ENCODE assay signal across 28 mouse cellular contexts in the genomic region with DNA sequence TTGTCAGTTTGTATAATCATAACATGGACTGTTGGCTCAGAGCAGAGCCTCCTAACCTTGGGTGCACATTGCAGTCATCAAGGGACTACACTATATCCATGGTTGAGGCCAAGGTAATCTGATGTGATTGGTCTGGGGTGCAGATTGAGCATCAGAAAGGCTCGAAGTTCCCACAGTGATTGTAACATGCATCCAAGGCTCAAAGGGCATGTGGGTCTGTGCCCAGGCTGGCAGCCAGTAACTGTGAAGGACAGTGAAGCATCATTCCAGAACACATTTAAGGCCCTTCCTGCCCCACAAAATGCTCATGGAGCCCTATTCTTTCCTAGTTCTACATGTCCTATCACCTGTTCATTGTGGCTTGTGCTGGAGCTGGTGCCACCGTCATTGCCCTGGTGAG. TPM values are rescaled to one million over a fixed set of nuclear protein-coding genes. Genes with fewer than 3 reads are reported as not detected.
DNase-seq lines count a peak whose midpoint lies in the region; ATAC-seq and TF ChIP-seq lines count a peak whose summit lies in the region.
"Had no signal": no experiment of that assay in that cellular context is flagged by ENCODE, and none has a peak within 500 bp of the region (broad histone marks: within the 10 kb centered on the region; RNA-seq: fewer than 3 reads in every experiment).

No protein-coding gene starts in this region.

- H3K4me3 ChIP-seq in gastrocnemius, adult 2 months, result no peak overlapping the region
- H3K4me3 ChIP-seq in liver, adult 2 months (ENCODE audit: insufficient read depth, low read depth, low read length), result no peak overlapping the region
- H3K4me3 ChIP-seq in hindbrain, embryonic 12.5 days, result no peak overlapping the region
- H3K4me3 ChIP-seq: embryonic facial prominence, embryonic 10.5 days; embryonic facial prominence, embryonic 13.5 days; erythroblast, embryonic 14.5 days; forebrain, embryonic 12.5 days; forebrain, embryonic 15.5 days; heart, adult 2 months; heart, embryonic 10.5 days; heart, embryonic 13.5 days; hindbrain, embryonic 15.5 days; intestine, embryonic 15.5 days had no signal

- TF ChIP-seq POLR2A in liver, adult 2 months (IDR thresholded peaks at IDR 0.05; ENCODE audit: extremely low read depth, insufficient read depth, low read length), result no peak

- no peaks in the 10 kb centered on the region for H3K27me3 ChIP-seq in liver, adult 2 months (ENCODE audit: control insufficient read depth, insufficient read depth, low read length)
- peaks cover 16% of the 10 kb centered on the region for H3K27me3 ChIP-seq in hindbrain, embryonic 12.5 days
- H3K27me3 ChIP-seq: forebrain, embryonic 15.5 days; heart, embryonic 13.5 days; hindbrain, embryonic 15.5 days; intestine, embryonic 15.5 days had no signal

- no peak overlapping the region for H3K4me2 ChIP-seq in hindbrain, embryonic 12.5 days (replicated peaks)
- H3K4me2 ChIP-seq: embryonic facial prominence, embryonic 13.5 days; forebrain, embryonic 12.5 days; forebrain, embryonic 15.5 days; heart, embryonic 13.5 days; hindbrain, embryonic 15.5 days; intestine, embryonic 15.5 days had no signal

- WGBS in liver, adult 2 months, result 62% methylated on average over 2 of the region's 2 CpGs
- 100% methylated on average over 2 of the region's 2 CpGs for WGBS in hindbrain, embryonic 12.5 days

- no peaks in the 10 kb centered on the region for H3K79me2 ChIP-seq in liver, adult 2 months (ENCODE audit: control insufficient read depth, insufficient read depth, low read length)

- no peaks in the 10 kb centered on the region for H3K9me3 ChIP-seq in hindbrain, embryonic 12.5 days (replicated peaks)
- H3K9me3 ChIP-seq: embryonic facial prominence, embryonic 10.5 days; embryonic facial prominence, embryonic 13.5 days; forebrain, embryonic 12.5 days; forebrain, embryonic 15.5 days; heart, embryonic 10.5 days; heart, embryonic 13.5 days; hindbrain, embryonic 15.5 days; intestine, embryonic 15.5 days had no signal

- intact Hi-C loops in gastrocnemius, adult 2 months (cut with DNase I), result no loop called here
- intact Hi-C loops in gastrocnemius, postnatal 14 days (cut with DNase I; ENCODE audit: low total_unique reads), result no loop called here

- no peak for DNase-seq in gastrocnemius, adult 2 months
- no peak for DNase-seq in gastrocnemius, postnatal 14 days
- peak; percentile 39 for DNase-seq in liver, adult 2 months (ENCODE audit: extremely low read depth, low read depth, low spot score)
- no peak for DNase-seq in liver
- peak; percentile 31 for DNase-seq in adrenal gland, postnatal 10 days
- DNase-seq in adrenal gland, postnatal 25 days, result peak; percentile 4
- no peak for DNase-seq in cerebellum, postnatal 25 days
- DNase-seq: cerebellum, adult 11 months; cerebellum, adult 2 months; cerebellum, adult 9-11 months; cerebellum, postnatal 36 days; embryo, embryonic 11 days; gastrocnemius, postnatal 36 days; heart, adult 2 months; heart, postnatal 14 days; heart, postnatal 4 days; kidney, adult 11 months had no signal

- no peaks in the 10 kb centered on the region for H3K4me1 ChIP-seq in liver, adult 2 months (ENCODE audit: control insufficient read depth, insufficient read depth, low read length)
- H3K4me1 ChIP-seq in hindbrain, embryonic 12.5 days, result no peaks in the 10 kb centered on the region
- H3K4me1 ChIP-seq: embryonic facial prominence, embryonic 10.5 days; embryonic facial prominence, embryonic 13.5 days; forebrain, embryonic 12.5 days; forebrain, embryonic 15.5 days; heart, embryonic 10.5 days; heart, embryonic 13.5 days; hindbrain, embryonic 15.5 days; intestine, embryonic 15.5 days had no signal

- no peak for ATAC-seq in hindbrain, embryonic 12.5 days (ENCODE audit: low FRiP score)
- ATAC-seq: CD4-positive, CD25-positive, alpha-beta regulatory T cell, adult 4 months; forebrain, embryonic 15.5 days; intestine, embryonic 15.5 days had no signal

- no peak for TF ChIP-seq CTCF in gastrocnemius, adult 2 months (IDR thresholded peaks at IDR 0.05)
- no peak for TF ChIP-seq CTCF in liver, adult 2 months (IDR thresholded peaks at IDR 0.05; ENCODE audit: low read depth, low read length)

- peak overlapping the region; percentile 81; the same call in 1 of the 2 replicates for H3K27ac ChIP-seq in gastrocnemius, adult 2 months
- H3K27ac ChIP-seq in liver, adult 2 months (replicated peaks; ENCODE audit: insufficient read depth, low read depth, low read length), result no peak overlapping the region
- H3K27ac ChIP-seq in hindbrain, embryonic 12.5 days, result no peak overlapping the region
- H3K27ac ChIP-seq: embryonic facial prominence, embryonic 10.5 days; embryonic facial prominence, embryonic 13.5 days; forebrain, embryonic 12.5 days; forebrain, embryonic 15.5 days; heart, adult 2 months; heart, embryonic 10.5 days; hindbrain, embryonic 15.5 days; intestine, embryonic 15.5 days had no signal

- H3K36me3 ChIP-seq in liver, adult 2 months (ENCODE audit: control insufficient read depth, insufficient read depth, low read length), result no peaks in the 10 kb centered on the region
- peaks cover 18% of the 10 kb centered on the region; the same call in 1 of the 2 replicates for H3K36me3 ChIP-seq in hindbrain, embryonic 12.5 days
- H3K36me3 ChIP-seq: embryonic facial prominence, embryonic 10.5 days; embryonic facial prominence, embryonic 13.5 days; heart, embryonic 10.5 days; heart, embryonic 13.5 days; intestine, embryonic 15.5 days had no signal

- H3K9ac ChIP-seq in liver, adult 2 months (ENCODE audit: low read depth, low read length), result no peak overlapping the region
- H3K9ac ChIP-seq in hindbrain, embryonic 12.5 days, result no peak overlapping the region
- H3K9ac ChIP-seq: embryonic facial prominence, embryonic 13.5 days; forebrain, embryonic 12.5 days; forebrain, embryonic 15.5 days; heart, embryonic 13.5 days; hindbrain, embryonic 15.5 days; intestine, embryonic 15.5 days had no signal

RNA-seq across cellular contexts. Expression of a gene that starts 56.8 kb away (rescaled TPM):
- total RNA-seq in gastrocnemius, adult 2 months (2021), result 10 to 100 TPM; 19.2 to 20.0 TPM
- total RNA-seq in gastrocnemius, postnatal 14 days (2021), result 10 to 100 TPM; 17.6 to 18.1 TPM
- total RNA-seq in liver, adult 2 months (2014; rRNA removed), result 8.9 and 12.0 TPM in 2 replicates
- polyA plus RNA-seq in liver, adult 2 months (2012; rRNA removed), result 1.6 and 2.2 TPM in 2 replicates
- total RNA-seq in adrenal gland, postnatal 10 days (2021), result 10 to 100 TPM; 17.1 to 19.0 TPM
- 16.5 and 18.3 TPM in 2 replicates for total RNA-seq in adrenal gland, postnatal 25 days (2021)
- polyA plus RNA-seq in hindbrain, embryonic 12.5 days (2016; fragmentation: Nextera tagmentation; extraction: Ambion mirVana), result 57.0 and 58.5 TPM in 2 replicates

RNA-seq across cellular contexts. Expression of a gene that starts 56.9 kb away (rescaled TPM):
- total RNA-seq in gastrocnemius, adult 2 months (2021), result 1 to 10 TPM; 4.6 to 6.2 TPM
- total RNA-seq in gastrocnemius, postnatal 14 days (2021), result 1 to 10 TPM; 4.7 to 6.0 TPM
- total RNA-seq in liver, adult 2 months (2014; rRNA removed), result 1.8 and 2.2 TPM in 2 replicates
- polyA plus RNA-seq in liver, adult 2 months (2012; rRNA removed), result 0.31 and 0.44 TPM in 2 replicates
- total RNA-seq in adrenal gland, postnatal 10 days (2021), result 1 to 10 TPM; 6.8 to 8.9 TPM
- 6.9 and 9.4 TPM in 2 replicates for total RNA-seq in adrenal gland, postnatal 25 days (2021)
- polyA plus RNA-seq in hindbrain, embryonic 12.5 days (2016; fragmentation: Nextera tagmentation; extraction: Ambion mirVana), result 9.8 and 10.4 TPM in 2 replicates

Comparison
In these comparisons a context has a peak if more than half of its experiments do, and no peak if none do; other contexts are left out.
1. DNase-seq: peak in liver, adult 2 months (single experiment), adrenal gland, postnatal 10 days (single experiment) and adrenal gland, postnatal 25 days (single experiment); none in gastrocnemius, adult 2 months (single experiment), gastrocnemius, postnatal 14 days (single experiment), liver (single experiment) and cerebellum, postnatal 25 days (0 of 2).